Mouse (Mus musculus) heart, embryonic 14.5 days (tissue): ENCODE data around the gene Scn8a. TPM values are rescaled to one million over a fixed set of nuclear protein-coding genes. Genes with fewer than 3 reads are reported as not detected.
A peak's percentile ranks its signal among the peaks of the same experiment; 100 is the strongest.

Experiments used
- ATAC-seq: fragments of 200-750 bp; cut with Nextera tagmentation; 2 replicates; pipeline ENCODE4 v1.8.0; 2017; ENCODE audit warnings: low read depth, moderate TSS enrichment; ENCODE audit not compliant: insufficient number of reproducible peaks, insufficient read depth, low FRiP score
- H3K27ac ChIP-seq, 2 experiments: fragments of 200-500 bp in 1 of 2; fragments of 300-500 bp in 1 of 2; sonication (generic) in 1 of 2; replicated peaks in 1 of 2; 2 replicates each; pipeline ENCODE4 v1.5.1; 2012 to 2014; ENCODE audit warnings: low read depth in 2 of 2, low read length in 2 of 2, control low read depth in 1 of 2, mild to moderate bottlenecking in 1 of 2, mixed read lengths in 1 of 2; ENCODE audit not compliant: control insufficient read depth in 1 of 2, insufficient read depth in 1 of 2
- H3K27me3 ChIP-seq: fragments of 300-500 bp; sonication (generic); 2 replicates; pipeline ENCODE4 v1.6.1; 2014; ENCODE audit warnings: mild to moderate bottlenecking, low read length, control low read depth; ENCODE audit not compliant: control insufficient read depth, insufficient read depth
- H3K36me3 ChIP-seq: fragments of 300-500 bp; sonication (generic); 2 replicates; pipeline ENCODE4 v1.6.1; 2014; ENCODE audit warnings: mild to moderate bottlenecking, control low read depth, low read length, mixed read lengths; ENCODE audit not compliant: control insufficient read depth, insufficient read depth
- H3K4me1 ChIP-seq, 2 experiments: fragments of 200-500 bp in 1 of 2; fragments of 300-500 bp in 1 of 2; sonication (generic) in 1 of 2; 2 replicates each; pipeline ENCODE4 v1.6.1; 2012 to 2014; ENCODE audit warnings: low read length in 2 of 2, control low read depth in 1 of 2, mixed read lengths in 1 of 2; ENCODE audit not compliant: control insufficient read depth in 2 of 2, insufficient read depth in 2 of 2
- H3K4me2 ChIP-seq: fragments of 300-500 bp; sonication (generic); 2 replicates; pipeline ENCODE4 v1.6.1; 2014; ENCODE audit warnings: mild to moderate bottlenecking, low read length
- H3K4me3 ChIP-seq, 2 experiments: fragments of 200-500 bp in 1 of 2; fragments of 300-500 bp in 1 of 2; sonication (generic) in 1 of 2; 2 replicates each; pipeline ENCODE4 v1.5.1; 2012 to 2014; ENCODE audit warnings: low read length in 2 of 2, mild to moderate bottlenecking in 2 of 2, control low read depth in 1 of 2, low read depth in 1 of 2, moderate library complexity in 1 of 2; ENCODE audit not compliant: control insufficient read depth in 1 of 2, insufficient read depth in 1 of 2
- H3K9ac ChIP-seq: fragments of 300-500 bp; sonication (generic); 2 replicates; pipeline ENCODE4 v1.6.1; 2014; ENCODE audit warnings: mild to moderate bottlenecking, low read length
- H3K9me3 ChIP-seq: fragments of 300-500 bp; sonication (generic); 2 replicates; pipeline ENCODE4 v1.6.1; 2016; ENCODE audit warnings: low read length, control low read depth; ENCODE audit not compliant: control insufficient read depth
- WGBS: fragments of 180-500 bp; shearing (Covaris S2); extraction: QIAGEN DNeasy Blood & Tissue Kit; methylation state at CpG from one replicate; pipeline ENCODE4 v1.1.7; 2014; 5-methylcytosine and 5-hydroxymethylcytosine counted together
- polyA plus RNA-seq: library from polyadenylated mRNA; unstranded; fragments of >200 nt; fragmentation: Nextera tagmentation; extraction: Ambion mirVana; gene quantifications from 2 replicates; pipeline ENCODE4 v1.2.1, GENCODE M21; 2014

Scn8a gene
- polyA plus RNA-seq, 1 experiment from 2014 or later = 0.31 TPM

DNA sequence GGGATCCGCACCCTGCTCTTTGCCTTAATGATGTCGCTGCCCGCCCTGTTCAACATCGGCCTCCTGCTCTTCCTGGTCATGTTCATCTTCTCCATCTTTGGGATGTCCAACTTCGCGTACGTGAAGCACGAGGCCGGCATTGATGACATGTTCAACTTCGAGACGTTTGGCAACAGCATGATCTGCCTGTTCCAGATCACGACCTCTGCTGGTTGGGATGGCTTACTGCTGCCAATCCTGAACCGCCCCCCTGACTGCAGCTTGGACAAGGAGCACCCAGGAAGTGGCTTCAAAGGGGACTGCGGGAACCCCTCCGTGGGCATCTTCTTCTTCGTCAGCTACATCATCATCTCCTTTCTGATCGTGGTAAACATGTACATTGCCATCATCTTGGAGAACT, 170.0 kb downstream of the Scn8a start:
- Histone ChIP-seq H3K4me3 (no peak overlapping the region), H3K4me2 (no peak overlapping the region), H3K27me3 (peaks cover 62% of the 10 kb centered on the region), H3K9me3 (no peaks in the 10 kb centered on the region), H3K4me1 (no peaks in the 10 kb centered on the region; a peak in 1 of 4 replicates), H3K9ac (no peak overlapping the region), H3K27ac (no peak overlapping the region), H3K36me3 (no peaks in the 10 kb centered on the region)
- ATAC-seq = no peak
- 35% methylated on average over 17 of the region's 17 CpGs for WGBS

DNA sequence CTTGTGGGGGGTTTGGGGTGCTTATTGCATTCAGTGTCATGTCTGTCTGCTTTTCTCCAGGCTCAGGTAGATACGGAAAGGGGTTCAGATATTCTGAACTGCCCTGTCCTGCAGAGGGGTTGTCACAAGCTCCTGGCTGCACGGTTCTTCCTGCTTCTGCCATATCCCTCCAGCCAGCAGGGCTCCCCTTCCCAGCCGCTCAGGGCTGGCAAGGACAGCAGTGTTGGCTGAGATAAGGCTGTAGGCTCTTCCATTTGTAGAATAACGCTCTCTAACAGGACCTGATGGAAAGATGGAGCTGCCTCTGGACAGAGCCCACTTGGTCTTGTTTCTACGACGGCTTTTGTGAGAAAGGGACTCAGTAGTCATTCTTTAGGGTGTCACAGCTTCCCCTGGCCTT, 172.3 kb downstream of the Scn8a start:
- Histone ChIP-seq H3K9ac (no peak overlapping the region), H3K4me1 (peaks cover 3 to 11% of the 10 kb centered on the region in 2 experiments), H3K27ac (no peak overlapping the region), H3K36me3 (no peaks in the 10 kb centered on the region), H3K27me3 (peaks cover 86% of the 10 kb centered on the region), H3K4me2 (no peak overlapping the region), H3K9me3 (no peaks in the 10 kb centered on the region), H3K4me3 (no peak overlapping the region)
- 39% methylated on average over 6 of the region's 6 CpGs for WGBS
- ATAC-seq = no peak

DNA sequence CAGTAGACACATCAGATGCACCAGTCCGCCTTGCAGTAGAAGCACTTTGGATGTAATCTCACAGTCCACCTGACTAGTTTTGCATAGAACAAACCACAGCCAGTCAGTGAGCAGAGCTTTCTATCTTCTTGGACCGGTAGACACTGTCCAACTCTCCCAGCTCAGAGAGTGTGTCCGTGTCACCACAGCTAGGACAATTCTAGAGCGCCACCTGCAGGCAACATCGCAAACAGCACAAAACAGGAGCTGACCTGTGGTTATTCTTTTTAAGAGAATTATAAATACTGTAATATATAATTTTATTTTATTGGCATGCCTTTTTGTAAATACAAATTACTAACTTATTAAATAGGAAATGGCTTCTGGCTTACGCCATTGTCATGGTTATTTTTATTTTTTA, 173.0 kb downstream of the Scn8a start:
- Histone ChIP-seq H3K4me1 (peaks cover 5 to 14% of the 10 kb centered on the region in 2 experiments), H3K4me2 (no peak overlapping the region), H3K27ac (no peak overlapping the region), H3K4me3 (no peak overlapping the region), H3K27me3 (peaks cover 92% of the 10 kb centered on the region), H3K36me3 (no peaks in the 10 kb centered on the region), H3K9me3 (no peaks in the 10 kb centered on the region), H3K9ac (no peak overlapping the region)
- no peak for ATAC-seq
- WGBS = 22% methylated on average over 6 of the region's 6 CpGs

- 33% methylated on average over 6 of the region's 6 CpGs for WGBS
These were observed 174.9 kb downstream of the Scn8a start for GRCm38 (mm10) chr15:101044531-101044930.

DNA sequence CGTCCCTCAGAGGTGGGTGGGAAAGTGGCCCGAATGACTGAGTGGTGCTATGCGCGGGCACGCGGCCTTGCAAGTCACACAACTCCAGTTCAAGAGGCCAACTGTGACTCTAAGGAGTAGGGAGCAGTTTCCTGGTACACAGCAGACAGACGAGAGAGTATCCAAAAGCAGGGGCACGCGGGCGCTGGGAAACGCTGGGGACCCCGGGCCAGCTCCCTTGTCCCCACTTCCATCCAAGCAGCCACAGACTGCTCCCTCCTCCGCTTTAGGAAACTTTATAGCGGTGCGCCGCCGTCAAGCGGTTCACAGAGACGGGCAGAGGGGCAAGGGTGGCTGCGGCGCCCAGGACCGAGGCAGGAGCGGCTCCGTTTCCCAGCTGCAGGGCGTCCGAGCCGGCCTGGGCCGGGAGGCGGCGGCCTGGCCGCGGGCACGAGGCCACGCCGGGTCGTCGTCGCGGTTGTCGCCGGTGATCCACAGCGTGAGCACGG, 176.4 kb downstream of the Scn8a start:
- H3K27me3 ChIP-seq = peaks cover 95% of the 10 kb centered on the region
- H3K4me3 ChIP-seq = peak overlapping the region; percentile 44 to 49
- H3K9ac ChIP-seq = peak overlapping the region; percentile 64
- H3K36me3 ChIP-seq = 0 out of 2 replicates have a peak, but pooled peaks cover 2% of the 10 kb centered on the region
- 1% methylated on average over 43 of the region's 43 CpGs for WGBS
- H3K9me3 ChIP-seq = no peaks in the 10 kb centered on the region
- ATAC-seq = 0 out of 2 replicates have a peak, but pooled peaks have one; percentile 18
- H3K4me2 ChIP-seq = peak overlapping the region; percentile 93
- H3K27ac ChIP-seq = no peak overlapping the region
- peaks cover 5 to 14% of the 10 kb centered on the region in 2 experiments for H3K4me1 ChIP-seq

More at GRCm38 (mm10) chr15:101044531-101044930, 174.9 kb downstream of the Scn8a start:
- no peak for ATAC-seq
- Histone ChIP-seq H3K27ac (no peak overlapping the region), H3K4me1 (peaks cover 5 to 14% of the 10 kb centered on the region in 2 experiments), H3K4me2 (no peak overlapping the region), H3K9ac (no peak overlapping the region), H3K4me3 (no peak overlapping the region), H3K36me3 (no peaks in the 10 kb centered on the region), H3K27me3 (peaks cover 95% of the 10 kb centered on the region), H3K9me3 (no peaks in the 10 kb centered on the region)

DNA sequence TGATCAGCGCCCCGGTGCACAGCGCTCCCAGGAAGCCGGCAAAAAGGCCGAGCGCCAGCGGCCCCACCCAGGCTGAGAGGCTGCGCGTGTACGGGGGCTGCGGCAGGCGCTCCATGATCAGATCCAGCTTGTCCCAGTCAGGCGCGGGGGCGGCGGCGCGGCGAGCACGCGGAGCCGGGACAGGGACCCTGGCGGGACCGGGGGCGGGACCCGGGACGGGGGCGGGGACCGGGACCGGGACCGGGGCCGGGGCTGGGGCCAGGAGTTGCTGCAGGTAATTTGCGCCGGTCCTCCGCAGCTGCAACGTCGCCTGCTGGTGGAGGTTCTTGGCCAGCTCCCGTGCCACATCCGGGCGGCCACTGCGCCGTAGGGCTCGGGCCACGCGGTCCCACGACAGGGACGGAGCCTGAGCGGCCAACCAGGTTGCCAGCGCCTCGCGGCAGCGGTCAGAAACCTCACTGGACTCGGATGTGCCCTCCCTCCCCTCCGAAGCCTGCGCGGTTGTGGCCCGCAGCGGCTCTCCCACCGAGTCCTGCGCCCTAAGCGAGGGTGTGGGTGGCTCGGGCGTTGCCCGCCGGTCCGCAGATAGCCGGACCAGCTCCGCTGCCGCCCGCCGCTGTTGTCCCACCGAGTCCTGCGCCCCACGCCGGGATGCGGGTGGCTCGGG, 177.0 kb downstream of the Scn8a start:
- H3K9ac ChIP-seq = peak overlapping the region; percentile 64
- peak overlapping the region; percentile 93 for H3K4me2 ChIP-seq
- 0 out of 2 replicates have a peak, but pooled peaks cover 2% of the 10 kb centered on the region for H3K36me3 ChIP-seq
- no peaks in the 10 kb centered on the region for H3K9me3 ChIP-seq
- peaks cover 5 to 14% of the 10 kb centered on the region in 2 experiments for H3K4me1 ChIP-seq
- H3K4me3 ChIP-seq = peak overlapping the region; percentile 44 to 49
- H3K27ac ChIP-seq = no peak overlapping the region
- 0 out of 2 replicates have a peak, but pooled peaks have one; percentile 15 for ATAC-seq
- WGBS = under 1% methylated on average over 59 of the region's 77 CpGs
- peaks cover 94% of the 10 kb centered on the region for H3K27me3 ChIP-seq

DNA sequence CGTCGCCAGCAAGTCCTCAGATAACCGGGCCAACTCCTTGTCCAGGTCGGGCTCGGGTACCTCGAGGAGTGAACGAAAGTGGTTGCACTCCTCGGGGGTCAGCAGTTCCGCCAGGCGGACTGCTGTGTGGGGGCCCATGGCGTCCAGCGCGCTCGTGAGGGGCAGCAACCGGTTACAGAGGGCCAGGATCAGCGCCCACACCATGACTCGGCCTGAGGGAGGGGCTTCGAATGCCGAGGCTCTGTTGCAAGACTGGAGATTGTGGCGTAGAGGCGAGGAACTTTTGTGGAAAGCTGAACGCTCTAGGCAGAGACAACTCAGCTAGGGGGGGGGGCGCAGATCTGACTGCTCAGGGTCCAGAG, 177.5 kb downstream of the Scn8a start, which contains the start of gene Gm47841:
TSS of gene Gm47841 (minus strand) at position 204 of the 362 bp plus-strand sequence.
- no peaks in the 10 kb centered on the region for H3K9me3 ChIP-seq
- 5% methylated on average over 23 of the region's 23 CpGs for WGBS
- no peak within 1 kb of the TSS for H3K27ac ChIP-seq
- 0 out of 2 replicates have a peak, but pooled peaks cover 2% of the 10 kb centered on the region for H3K36me3 ChIP-seq
- H3K4me1 ChIP-seq = peaks cover 5 to 14% of the 10 kb centered on the region in 2 experiments
- peak within 1 kb of the TSS; percentile 64 for H3K9ac ChIP-seq
- H3K4me2 ChIP-seq = peak within 1 kb of the TSS; percentile 93
- H3K27me3 ChIP-seq = peaks cover 94% of the 10 kb centered on the region
- no peak for ATAC-seq
- peak within 1 kb of the TSS; percentile 44 to 49 for H3K4me3 ChIP-seq
